Mouse (Mus musculus) midbrain, embryonic 12.5 days (tissue): ENCODE measurements around the gene Pawr. TPM values are rescaled to one million over a fixed set of nuclear protein-coding genes. Genes with fewer than 3 reads are reported as not detected.

ENCODE experiments used
- ATAC-seq: fragments of 200-750 bp; cut with Nextera tagmentation; 2 replicates; pipeline ENCODE4 v1.8.0; 2017; ENCODE audit warnings: low read depth, moderate TSS enrichment, moderate library complexity; ENCODE audit not compliant: low FRiP score
- H3K27ac ChIP-seq: fragments of 300-500 bp; sonication (generic); replicated peaks from 2 replicates; pipeline ENCODE4 v1.5.1; 2016; ENCODE audit warnings: mild to moderate bottlenecking
- H3K27me3 ChIP-seq: fragments of 300-500 bp; sonication (generic); 2 replicates; pipeline ENCODE4 v1.6.1; 2016; ENCODE audit warnings: mild to moderate bottlenecking
- H3K36me3 ChIP-seq: fragments of 300-500 bp; sonication (generic); 2 replicates; pipeline ENCODE4 v1.6.1; 2016
- H3K4me1 ChIP-seq: fragments of 300-500 bp; sonication (generic); 2 replicates; pipeline ENCODE4 v1.6.1; 2016
- H3K4me2 ChIP-seq: fragments of 300-500 bp; sonication (generic); replicated peaks from 2 replicates; pipeline ENCODE4 v1.6.1; 2016; ENCODE audit warnings: mild to moderate bottlenecking, moderate library complexity
- H3K4me3 ChIP-seq: fragments of 300-500 bp; sonication (generic); 2 replicates; pipeline ENCODE4 v1.5.1; 2016; ENCODE audit warnings: mild to moderate bottlenecking
- H3K9ac ChIP-seq: fragments of 300-500 bp; sonication (generic); replicated peaks from 2 replicates; pipeline ENCODE4 v1.6.1; 2016; ENCODE audit warnings: mild to moderate bottlenecking, moderate library complexity
- H3K9me3 ChIP-seq: fragments of 300-500 bp; sonication (generic); 2 replicates; pipeline ENCODE4 v1.6.1; 2016; ENCODE audit warnings: mild to moderate bottlenecking
- WGBS: fragments of 180-500 bp; shearing (Covaris S2); methylation state at CpG from one replicate; pipeline ENCODE4 v1.1.7; 2016; 5-methylcytosine and 5-hydroxymethylcytosine counted together
- polyA plus RNA-seq: library from polyadenylated mRNA; unstranded; fragments of >200 nt; fragmentation: Nextera tagmentation; extraction: Ambion mirVana; gene quantifications from 2 replicates; pipeline ENCODE4 v1.2.1, GENCODE M21; 2016

The Pawr gene
- 10.9 and 13.2 TPM in 2 replicates for polyA plus RNA-seq

DNA sequence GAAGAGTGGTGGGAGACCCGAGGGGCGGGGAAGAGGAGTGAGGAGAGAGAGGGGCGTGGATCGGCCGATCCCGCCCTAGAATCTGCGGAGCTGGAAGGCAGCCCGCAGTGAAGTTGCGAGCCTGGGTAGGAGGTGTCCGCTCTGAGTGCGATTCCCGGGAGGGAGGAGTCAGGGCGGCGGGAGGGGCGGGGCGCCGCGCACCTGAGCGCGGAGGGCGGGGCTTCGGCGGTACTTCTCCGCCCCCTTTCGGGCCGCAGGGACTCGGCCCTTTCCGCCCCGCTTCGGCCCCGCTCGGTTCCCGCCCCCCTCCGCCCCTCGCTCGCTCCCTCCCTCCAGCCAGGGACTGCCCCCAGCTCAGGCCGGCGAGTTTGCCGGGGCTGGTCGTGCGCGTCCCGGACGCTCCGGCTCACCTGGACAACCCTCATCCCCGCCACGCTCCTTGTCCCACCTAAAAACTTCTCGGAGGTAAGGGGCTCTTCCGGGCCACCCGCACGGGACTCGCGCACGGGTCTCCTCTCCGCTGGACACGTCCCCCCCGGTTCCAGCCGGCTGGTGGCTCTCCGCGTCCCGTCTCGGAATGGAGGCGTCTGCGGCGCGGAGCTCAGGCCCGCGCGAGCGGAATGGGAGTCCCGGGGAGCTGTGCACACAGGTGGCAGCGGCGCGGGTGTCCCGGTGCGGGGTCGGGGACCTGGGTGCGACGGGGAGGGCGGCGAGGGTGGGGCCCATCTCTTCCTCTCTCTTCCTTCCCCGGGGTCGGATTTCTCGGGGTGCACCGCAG lies at the start of gene Pawr:
Gene Pawr (plus strand): TSS at position 338 of the 778 bp plus-strand sequence.
- Histone ChIP-seq H3K36me3 (no peaks in the 10 kb centered on the region), H3K4me1 (peaks cover 14% of the 10 kb centered on the region), H3K27me3 (peaks cover 24% of the 10 kb centered on the region), H3K9me3 (no peaks in the 10 kb centered on the region), H3K27ac (peak within 1 kb of the TSS; percentile 56; the same call in 1 of the 2 replicates), H3K4me2 (peak within 1 kb of the TSS; percentile 91), H3K4me3 (peak within 1 kb of the TSS; percentile 89), H3K9ac (peak within 1 kb of the TSS; percentile 79)
- under 1% methylated on average over 67 of the region's 85 CpGs for WGBS
- ATAC-seq: peak; percentile 91

DNA sequence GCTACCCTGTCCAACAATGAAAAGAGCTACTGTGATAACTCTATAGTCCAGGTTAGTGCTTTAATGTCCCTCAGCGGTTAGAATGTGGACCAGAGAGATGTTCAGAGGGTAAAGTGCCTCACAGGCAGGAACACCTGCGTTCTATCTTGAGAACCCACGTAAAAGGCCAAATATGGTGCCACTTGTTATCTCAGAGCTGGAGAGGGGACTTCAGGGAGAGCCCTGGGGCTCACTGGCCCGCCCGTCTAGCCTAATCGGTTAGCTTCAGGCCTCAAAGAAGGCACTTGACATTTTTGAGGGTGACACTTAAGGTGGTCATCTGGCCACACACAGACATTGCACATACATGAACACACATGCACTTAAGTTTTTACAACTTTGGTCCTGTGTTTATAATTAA lies 49.6 kb upstream of the Pawr start:
- no peak overlapping the region for H3K4me3 ChIP-seq
- H3K27me3 ChIP-seq: no peaks in the 10 kb centered on the region
- H3K9me3 ChIP-seq: no peaks in the 10 kb centered on the region
- WGBS: 92% methylated on average over 6 of the region's 6 CpGs
- H3K4me1 ChIP-seq: peaks cover 3% of the 10 kb centered on the region; the same call in 1 of the 2 replicates
- no peak overlapping the region for H3K9ac ChIP-seq
- peaks cover 20% of the 10 kb centered on the region for H3K36me3 ChIP-seq
- no peak overlapping the region for H3K4me2 ChIP-seq
- ATAC-seq: no peak
- no peak overlapping the region for H3K27ac ChIP-seq

DNA sequence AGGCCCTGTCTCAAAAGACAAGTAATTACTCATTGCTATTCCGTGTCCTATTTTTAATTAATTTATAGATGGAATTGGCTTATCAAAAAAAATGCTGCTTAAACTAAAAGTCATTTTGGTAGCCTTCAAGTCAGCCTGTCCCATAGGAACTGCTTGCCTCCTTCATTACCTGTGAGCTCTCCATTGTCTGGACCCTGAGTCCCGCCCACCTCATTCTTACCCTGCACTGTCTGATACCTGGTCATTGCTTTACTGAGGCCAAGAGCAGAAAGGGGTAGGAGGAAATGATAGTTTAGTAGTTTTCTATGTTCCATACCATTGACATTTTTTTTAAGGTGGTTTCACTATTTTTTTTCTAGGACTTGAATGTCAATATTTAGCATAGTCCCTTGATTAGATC lies 48.5 kb upstream of the Pawr start:
- Histone ChIP-seq H3K9me3 (no peaks in the 10 kb centered on the region), H3K9ac (no peak overlapping the region), H3K4me1 (peaks cover 3% of the 10 kb centered on the region; the same call in 1 of the 2 replicates), H3K27me3 (no peaks in the 10 kb centered on the region), H3K36me3 (peaks cover 11% of the 10 kb centered on the region), H3K27ac (no peak overlapping the region), H3K4me3 (no peak overlapping the region), H3K4me2 (no peak overlapping the region)
- WGBS: 89% methylated on average over 2 of the region's 2 CpGs
- ATAC-seq: no peak

DNA sequence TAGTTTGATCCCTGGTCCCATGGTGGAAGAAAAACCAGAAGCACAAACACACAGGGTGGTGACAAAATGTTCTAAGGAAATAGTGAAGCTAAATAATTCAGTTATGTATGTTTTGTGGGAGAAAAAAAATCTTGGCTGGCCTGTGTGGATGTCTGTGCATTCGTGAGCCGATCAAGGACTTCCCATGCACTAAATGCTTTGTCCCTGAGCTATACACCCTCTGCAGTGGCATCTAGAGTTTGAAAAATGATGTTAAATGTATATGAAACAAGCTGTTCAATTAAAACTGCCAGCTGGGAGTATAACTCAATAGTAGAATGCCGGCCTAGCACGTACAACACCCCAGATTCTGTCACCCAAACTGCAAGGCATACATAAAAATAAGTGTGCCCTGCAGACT lies 48.1 kb upstream of the Pawr start:
- Histone ChIP-seq H3K27me3 (no peaks in the 10 kb centered on the region), H3K9me3 (no peaks in the 10 kb centered on the region), H3K27ac (no peak overlapping the region), H3K36me3 (peaks cover 11% of the 10 kb centered on the region), H3K4me2 (no peak overlapping the region), H3K4me3 (no peak overlapping the region), H3K4me1 (peaks cover 3% of the 10 kb centered on the region; the same call in 1 of the 2 replicates), H3K9ac (no peak overlapping the region)
- ATAC-seq: no peak
- WGBS: 96% methylated on average over 4 of the region's 4 CpGs

DNA sequence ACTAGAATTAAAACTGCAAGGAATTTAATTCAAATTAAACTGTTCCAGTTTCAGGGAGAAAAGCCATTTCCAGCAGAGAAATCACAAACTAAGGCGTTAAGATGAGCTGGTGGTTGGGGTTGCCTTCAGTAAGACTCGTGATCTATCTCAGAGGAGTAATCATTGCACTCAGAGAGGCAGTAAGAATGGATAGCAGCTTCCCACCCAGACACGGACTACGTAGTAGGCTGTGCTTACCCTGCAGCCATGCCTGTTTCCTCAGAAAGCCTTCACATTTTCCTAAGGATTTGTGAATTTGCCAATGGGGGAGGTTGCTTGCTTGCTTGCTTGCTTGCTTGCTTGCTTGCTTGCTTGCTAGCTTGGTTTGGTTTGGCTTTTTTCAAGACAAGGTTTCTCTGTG lies 47.5 kb upstream of the Pawr start:
- peaks cover 11% of the 10 kb centered on the region for H3K36me3 ChIP-seq
- no peak overlapping the region for H3K27ac ChIP-seq
- no peak overlapping the region for H3K4me2 ChIP-seq
- ATAC-seq: no peak
- H3K4me3 ChIP-seq: no peak overlapping the region
- H3K4me1 ChIP-seq: peaks cover 3% of the 10 kb centered on the region; the same call in 1 of the 2 replicates
- no peaks in the 10 kb centered on the region for H3K9me3 ChIP-seq
- 90% methylated on average over 4 of the region's 4 CpGs for WGBS
- H3K27me3 ChIP-seq: no peaks in the 10 kb centered on the region
- no peak overlapping the region for H3K9ac ChIP-seq

DNA sequence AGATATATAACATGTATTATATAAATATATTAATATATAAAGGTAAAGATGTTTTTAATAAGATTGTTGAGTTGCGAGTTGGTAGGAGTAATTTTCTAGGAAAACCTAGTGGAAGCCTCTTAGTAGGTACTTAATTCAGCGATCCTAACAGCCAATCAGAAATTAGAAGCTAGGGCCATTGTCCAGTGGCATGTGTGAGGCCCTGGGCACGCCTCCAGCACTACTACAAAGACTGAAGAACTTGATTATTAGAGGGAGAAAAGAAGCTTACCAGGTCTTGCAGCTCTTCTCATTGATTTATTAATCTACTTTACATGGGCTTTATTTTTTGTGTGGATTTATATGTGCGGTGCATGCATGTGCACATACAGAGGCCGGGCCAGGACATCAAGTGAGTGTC lies 46.9 kb upstream of the Pawr start:
- H3K9me3 ChIP-seq: no peaks in the 10 kb centered on the region
- no peak overlapping the region for H3K4me3 ChIP-seq
- H3K36me3 ChIP-seq: peaks cover 8% of the 10 kb centered on the region
- peaks cover 3% of the 10 kb centered on the region; the same call in 1 of the 2 replicates for H3K4me1 ChIP-seq
- 78% methylated on average over 5 of the region's 5 CpGs for WGBS
- no peaks in the 10 kb centered on the region for H3K27me3 ChIP-seq
- H3K27ac ChIP-seq: no peak overlapping the region
- no peak for ATAC-seq
- H3K9ac ChIP-seq: no peak overlapping the region
- no peak overlapping the region for H3K4me2 ChIP-seq

DNA sequence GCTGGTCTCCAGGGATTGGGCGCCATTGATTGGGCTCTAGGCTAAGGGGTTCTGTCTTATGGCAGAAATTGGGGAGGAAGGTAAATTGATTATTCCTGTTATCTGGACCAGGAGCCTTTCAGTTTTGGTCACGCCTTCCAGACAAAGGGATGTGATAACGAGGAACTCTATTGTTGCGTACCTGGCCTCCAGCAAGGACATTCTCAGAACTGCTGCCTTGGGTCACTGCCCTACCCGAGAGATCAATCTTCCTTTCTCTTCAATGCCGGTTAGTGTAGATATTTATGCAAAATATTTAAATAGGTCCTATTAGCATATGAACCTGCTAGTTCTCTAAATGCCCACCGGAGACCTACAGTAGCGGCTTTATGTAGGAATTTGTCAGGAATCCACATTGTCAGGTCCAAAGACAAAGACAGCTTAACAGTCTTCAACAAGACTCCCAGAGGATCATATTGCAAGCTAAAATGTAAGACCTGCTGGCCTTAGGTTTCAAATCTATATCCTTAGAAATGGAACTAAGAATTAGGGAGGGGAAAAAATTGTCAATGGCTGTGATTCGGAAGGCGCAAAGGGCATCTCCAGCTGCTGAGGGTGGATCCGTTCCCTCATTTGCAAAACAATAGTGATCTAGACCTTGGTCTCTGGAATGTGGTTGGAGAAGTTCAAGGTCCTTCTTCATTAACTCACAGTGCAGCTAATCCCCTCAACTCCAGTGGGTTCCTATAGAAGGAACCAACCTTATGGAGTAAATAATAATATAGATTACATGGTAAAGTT lies 45.1 kb upstream of the Pawr start:
- Histone ChIP-seq H3K4me2 (no peak overlapping the region), H3K27me3 (no peaks in the 10 kb centered on the region), H3K27ac (no peak overlapping the region), H3K9me3 (no peaks in the 10 kb centered on the region), H3K4me1 (peaks cover 3% of the 10 kb centered on the region; the same call in 1 of the 2 replicates), H3K4me3 (no peak overlapping the region), H3K9ac (no peak overlapping the region), H3K36me3 (no peaks in the 10 kb centered on the region)
- 68% methylated on average over 11 of the region's 11 CpGs for WGBS
- ATAC-seq: no peak

DNA sequence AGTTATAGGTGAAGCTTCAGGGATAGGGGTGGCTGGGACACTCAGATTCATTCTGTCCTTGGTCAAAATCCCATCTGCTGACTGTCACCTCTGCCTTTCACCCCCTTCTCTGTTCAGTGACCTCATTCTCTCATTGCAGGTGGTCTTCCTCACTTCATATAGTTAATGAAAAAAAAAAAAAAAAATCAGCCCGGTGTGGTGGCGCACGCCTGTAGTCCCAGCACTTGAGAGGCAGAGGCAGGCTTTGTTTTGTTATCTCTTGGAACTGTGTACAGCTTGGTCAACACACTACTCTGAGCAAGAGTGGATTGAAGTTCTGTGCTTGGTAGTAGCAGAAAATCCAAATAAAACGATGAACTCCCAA lies 44.5 kb upstream of the Pawr start:
- H3K27ac ChIP-seq: no peak overlapping the region
- no peaks in the 10 kb centered on the region for H3K36me3 ChIP-seq
- no peak overlapping the region for H3K4me2 ChIP-seq
- H3K4me1 ChIP-seq: peaks cover 3% of the 10 kb centered on the region; the same call in 1 of the 2 replicates
- H3K27me3 ChIP-seq: no peaks in the 10 kb centered on the region
- WGBS: 77% methylated on average over 4 of the region's 4 CpGs
- no peak for ATAC-seq
- no peak overlapping the region for H3K4me3 ChIP-seq
- no peak overlapping the region for H3K9ac ChIP-seq
- no peaks in the 10 kb centered on the region for H3K9me3 ChIP-seq

DNA sequence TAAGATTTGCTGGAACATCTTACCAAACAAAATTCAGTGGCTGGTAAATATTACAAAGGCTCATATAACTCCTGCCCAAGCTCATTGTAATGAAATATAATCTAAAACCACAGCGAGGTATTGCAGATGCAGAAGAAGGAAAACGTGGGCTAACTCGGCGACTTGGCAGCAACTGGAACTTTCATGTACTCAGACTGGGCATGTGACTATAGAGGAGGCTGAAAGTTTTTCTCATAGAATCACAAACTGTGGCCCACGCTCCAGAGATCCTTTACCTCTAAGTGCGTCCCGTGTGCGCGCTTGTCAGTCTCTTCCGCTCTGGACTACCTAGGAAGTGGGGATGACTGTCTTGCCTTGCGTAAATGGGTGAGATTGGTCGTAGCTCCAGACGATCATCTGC lies 41.9 kb upstream of the Pawr start:
- Histone ChIP-seq H3K4me2 (no peak overlapping the region), H3K9ac (no peak overlapping the region)
- WGBS: 96% methylated on average over 13 of the region's 13 CpGs

DNA sequence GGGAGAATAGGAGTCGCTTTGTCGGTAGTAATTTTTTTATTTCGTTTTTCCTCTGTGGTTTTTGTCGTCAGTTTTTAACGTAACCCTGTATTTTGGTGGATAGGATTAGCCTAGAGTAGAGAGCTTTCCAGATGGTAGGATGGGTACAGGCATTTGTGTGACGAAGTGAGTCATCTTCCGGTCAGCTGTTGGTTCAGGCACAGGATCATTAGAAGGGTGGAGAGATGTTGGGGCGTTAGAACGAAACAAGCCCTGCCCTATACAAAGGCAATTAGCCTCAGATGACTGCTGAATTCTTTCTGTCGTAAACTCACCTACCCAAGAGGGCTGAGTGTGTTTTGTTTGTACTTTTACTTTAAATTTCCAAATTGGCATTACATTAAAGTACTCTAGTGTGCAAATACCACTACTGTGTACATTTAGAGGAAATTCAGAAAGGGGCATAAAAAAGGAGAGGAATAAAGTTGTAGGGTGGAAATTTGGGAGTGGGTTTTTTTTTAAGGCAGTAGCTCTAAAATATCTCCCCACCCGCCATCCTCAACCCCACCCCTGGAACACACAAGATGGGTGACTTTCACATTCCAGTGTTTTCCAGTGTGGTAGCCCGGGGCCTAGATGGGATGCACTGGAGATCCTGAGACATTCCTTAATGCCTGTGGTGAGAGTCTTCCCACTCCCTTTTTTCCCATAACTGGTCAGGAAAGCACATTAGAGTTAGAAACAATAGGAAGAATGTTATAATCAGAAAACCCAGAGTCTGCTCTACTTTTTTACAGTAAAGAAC lies 40.0 kb upstream of the Pawr start:
- Histone ChIP-seq H3K27ac (no peak overlapping the region), H3K4me1 (peaks cover 3% of the 10 kb centered on the region; the same call in 1 of the 2 replicates), H3K9ac (no peak overlapping the region), H3K4me3 (no peak overlapping the region), H3K4me2 (no peak overlapping the region), H3K27me3 (no peaks in the 10 kb centered on the region), H3K9me3 (no peaks in the 10 kb centered on the region), H3K36me3 (no peaks in the 10 kb centered on the region)
- ATAC-seq: no peak
- 87% methylated on average over 12 of the region's 12 CpGs for WGBS

More for the DNA sequence above, 41.9 kb upstream of the Pawr start:
- no peak for ATAC-seq
- Histone ChIP-seq H3K27ac (no peak overlapping the region), H3K36me3 (no peaks in the 10 kb centered on the region), H3K4me3 (no peak overlapping the region), H3K27me3 (no peaks in the 10 kb centered on the region), H3K4me1 (peaks cover 3% of the 10 kb centered on the region; the same call in 1 of the 2 replicates), H3K9me3 (no peaks in the 10 kb centered on the region)

DNA sequence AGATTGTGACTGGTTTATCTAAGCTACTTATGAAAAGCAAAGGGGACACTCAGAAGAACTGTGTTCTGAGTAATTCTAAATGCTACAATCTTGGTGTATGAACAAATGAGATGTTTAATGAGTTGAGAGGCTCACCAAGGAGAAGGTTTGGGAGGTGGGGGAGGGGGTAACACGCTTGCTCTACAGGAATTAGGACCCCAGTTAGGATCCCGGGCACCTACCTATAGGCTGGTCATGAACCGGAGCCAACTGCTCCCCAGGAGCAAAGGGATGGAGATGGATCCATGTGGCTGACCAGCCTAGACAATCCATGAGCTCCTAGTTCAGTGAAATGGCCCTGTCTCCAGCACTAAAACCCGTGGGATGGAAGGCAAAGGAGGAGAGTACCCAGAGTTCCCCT lies 39.3 kb upstream of the Pawr start:
- Histone ChIP-seq H3K4me2 (no peak overlapping the region), H3K4me3 (no peak overlapping the region), H3K27ac (no peak overlapping the region), H3K9me3 (no peaks in the 10 kb centered on the region), H3K36me3 (no peaks in the 10 kb centered on the region), H3K9ac (no peak overlapping the region), H3K27me3 (no peaks in the 10 kb centered on the region), H3K4me1 (no peaks in the 10 kb centered on the region)
- 90% methylated on average over 4 of the region's 4 CpGs for WGBS
- no peak for ATAC-seq
